8 mouse cellular contexts compared by ENCODE assay signal in the genomic region with DNA sequence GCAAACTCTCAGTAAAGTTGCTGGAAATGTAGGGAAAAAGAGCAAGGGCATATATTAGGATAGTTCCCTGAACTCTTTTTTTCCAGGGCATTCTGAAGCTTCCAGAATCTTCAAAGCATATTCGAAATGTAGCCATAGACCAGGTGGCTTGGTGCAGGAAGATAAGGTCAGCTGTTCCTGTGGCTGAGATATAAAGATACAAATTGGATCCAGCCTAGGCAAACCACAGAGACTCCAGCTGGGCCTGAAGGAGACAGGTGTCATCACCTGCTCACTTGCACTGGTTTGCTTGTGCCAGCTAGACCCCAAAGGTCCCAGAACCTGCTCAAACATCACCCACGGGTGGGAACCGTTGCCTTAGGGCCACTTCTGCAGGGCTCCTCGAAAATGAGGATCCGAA. TPM values are rescaled to one million over a fixed set of nuclear protein-coding genes. Genes with fewer than 3 reads are reported as not detected.
DNase-seq lines count a peak whose midpoint lies in the region; ATAC-seq and TF ChIP-seq lines count a peak whose summit lies in the region.

No protein-coding gene starts in this region.

- H3K4me2 ChIP-seq in CH12.LX (ENCODE audit: insufficient read depth, low read depth, poor library complexity, severe bottlenecking) = peak overlapping the region; percentile 82; the same call in 1 of the 2 replicates
- peak overlapping the region; percentile 79; the same call in 1 of the 2 replicates for H3K4me2 ChIP-seq in forebrain, embryonic 14.5 days (ENCODE audit: low read length)
- peak overlapping the region; percentile 98 for H3K4me2 ChIP-seq in liver, postnatal 0 days (ENCODE audit: low read depth, low read length)

- intact Hi-C loops in heart, adult 2 months (cut with DNase I) = loop anchor here (10.0 kb wide), 1 partner anchor 553 kb away; no protein-coding TSS in a partner anchor
- intact Hi-C loops in heart, postnatal 25 days (cut with DNase I) = loop anchor here (5.0 kb wide), 2 partner anchors 131 to 229 kb away; no protein-coding TSS in a partner anchor

- H3K27ac ChIP-seq in heart, adult 2 months = no peak overlapping the region
- no peak overlapping the region for H3K27ac ChIP-seq in CH12.LX (ENCODE audit: insufficient read depth, low read depth)
- H3K27ac ChIP-seq in forebrain, embryonic 14.5 days (ENCODE audit: low read depth, low read length) = no peak overlapping the region
- no peak overlapping the region for H3K27ac ChIP-seq in liver, postnatal 0 days (ENCODE audit: low read depth)

- no peaks in the 10 kb centered on the region for H3K27me3 ChIP-seq in heart, adult 2 months (ENCODE audit: control insufficient read depth, insufficient read depth, low read length)
- peaks cover 5% of the 10 kb centered on the region for H3K27me3 ChIP-seq in CH12.LX (replicated peaks)
- H3K27me3 ChIP-seq in forebrain, embryonic 14.5 days (replicated peaks; ENCODE audit: control insufficient read depth, insufficient read depth, low read length) = no peaks in the 10 kb centered on the region
- H3K27me3 ChIP-seq in liver, postnatal 0 days (ENCODE audit: insufficient read depth, low read length) = peaks cover 8% of the 10 kb centered on the region; the same call in 1 of the 2 replicates

- ATAC-seq in forebrain, embryonic 14.5 days = peak; percentile 0; the same call in 1 of the 2 replicates
- no peak for ATAC-seq in liver, postnatal 0 days

- H3K9ac ChIP-seq in heart, adult 2 months (ENCODE audit: low read depth, low read length) = no peak overlapping the region
- no peak overlapping the region; the same call in 1 of the 2 replicates for H3K9ac ChIP-seq in CH12.LX (ENCODE audit: insufficient read depth, low read depth)
- no peak overlapping the region for H3K9ac ChIP-seq in forebrain, embryonic 14.5 days (ENCODE audit: low read length)
- H3K9ac ChIP-seq in liver, postnatal 0 days (replicated peaks) = no peak overlapping the region

- no peaks in the 10 kb centered on the region; the same call in 1 of the 2 replicates for H3K36me3 ChIP-seq in heart, adult 2 months (ENCODE audit: control insufficient read depth, insufficient read depth, low read length)
- H3K36me3 ChIP-seq in CH12.LX (replicated peaks in 1 of 2; ENCODE audit: control insufficient read depth in 1 of 2, insufficient read depth in 1 of 2, low read length in 1 of 2) = no peaks in the 10 kb centered on the region
- H3K36me3 ChIP-seq in forebrain, embryonic 14.5 days (ENCODE audit: control insufficient read depth, insufficient read depth, low read length) = no peaks in the 10 kb centered on the region
- H3K36me3 ChIP-seq in liver, postnatal 0 days (replicated peaks; ENCODE audit: insufficient read depth, low read length) = no peaks in the 10 kb centered on the region

- in situ Hi-C loops in CH12.LX (cut with MboI; ENCODE audit: low pct_ligation_motif_present, low pct_unique_long_range_greater_than_20kb, low sequenced_read_pairs) = no loop called here

- no peak for TF ChIP-seq EP300 in heart, adult 2 months (IDR thresholded peaks at IDR 0.05; ENCODE audit: insufficient read depth, low read depth, low read length)
- no peak for TF ChIP-seq EP300 in CH12.LX (IDR thresholded peaks at IDR 0.05; ENCODE audit: low read length)
- TF ChIP-seq EP300 in liver, postnatal 0 days (IDR thresholded peaks at IDR 0.05; ENCODE audit: low read depth) = no peak

- TF ChIP-seq RAD21 in CH12.LX (IDR thresholded peaks at IDR 0.05; ENCODE audit: low read depth, low read length) = no peak

- no peaks in the 10 kb centered on the region for H3K79me2 ChIP-seq in heart, adult 2 months (replicated peaks; ENCODE audit: control insufficient read depth, insufficient read depth, low read length)
- H3K79me2 ChIP-seq in CH12.LX (replicated peaks; ENCODE audit: control insufficient read depth, extremely low read depth, insufficient read depth, poor library complexity, severe bottlenecking) = no peaks in the 10 kb centered on the region; the same call in 1 of the 2 replicates

- 78% methylated on average over 5 of the region's 5 CpGs for WGBS in heart, adult 2 months
- WGBS in forebrain, embryonic 14.5 days = 84% methylated on average over 5 of the region's 5 CpGs
- WGBS in liver, postnatal 0 days (ENCODE audit: insufficient replicate concordance) = 76% methylated on average over 5 of the region's 5 CpGs

- TF ChIP-seq CTCF in heart, adult 2 months (IDR thresholded peaks at IDR 0.05) = no peak
- no peak for TF ChIP-seq CTCF in CH12.LX (conservative IDR thresholded peaks at IDR 0.05 in 1 of 2, IDR thresholded peaks at IDR 0.05 in 1 of 2; ENCODE audit: low read depth in 2 of 2, low read length in 2 of 2)
- TF ChIP-seq CTCF in liver, postnatal 0 days (IDR thresholded peaks at IDR 0.05; ENCODE audit: low read depth) = no peak

- dilution Hi-C loops in CH12.LX (cut with MboI; ENCODE audit: extremely low pct_ligation_motif_present, extremely low pct_unique_long_range_greater_than_20kb, low sequenced_read_pairs) = no loop called here

- peak overlapping the region; percentile 81; the same call in 1 of the 2 replicates for H3K4me3 ChIP-seq in heart, adult 2 months
- no peak overlapping the region for H3K4me3 ChIP-seq in CH12.LX (replicated peaks in 1 of 3; ENCODE audit: low read depth in 2 of 3, low read length in 2 of 3, poor library complexity in 1 of 3)
- H3K4me3 ChIP-seq in forebrain, embryonic 14.5 days (ENCODE audit: low read depth, low read length) = no peak overlapping the region
- 0 out of 2 replicates have a peak overlapping the region, but pooled peaks have one; percentile 84 for H3K4me3 ChIP-seq in liver, postnatal 0 days (ENCODE audit: low read depth, low read length)

- H3K4me1 ChIP-seq in heart, adult 2 months (ENCODE audit: control insufficient read depth, insufficient read depth, low read length) = peaks cover 6% of the 10 kb centered on the region
- H3K4me1 ChIP-seq in CH12.LX (ENCODE audit: control insufficient read depth in 1 of 2, insufficient read depth in 2 of 2) = peaks cover 14 to 45% of the 10 kb centered on the region in 2 experiments
- H3K4me1 ChIP-seq in forebrain, embryonic 14.5 days (ENCODE audit: control insufficient read depth, insufficient read depth, low read length) = peaks cover 7% of the 10 kb centered on the region
- H3K4me1 ChIP-seq in liver, postnatal 0 days (ENCODE audit: insufficient read depth) = 0 out of 2 replicates have a peak, but pooled peaks cover 2% of the 10 kb centered on the region

- H3K9me3 ChIP-seq in CH12.LX (replicated peaks; ENCODE audit: low read length) = no peaks in the 10 kb centered on the region
- H3K9me3 ChIP-seq in forebrain, embryonic 14.5 days (replicated peaks; ENCODE audit: control insufficient read depth, low read length) = no peaks in the 10 kb centered on the region
- no peaks in the 10 kb centered on the region for H3K9me3 ChIP-seq in liver, postnatal 0 days (ENCODE audit: low read length)

- no peak for TF ChIP-seq POLR2A in heart, adult 2 months (IDR thresholded peaks at IDR 0.05; ENCODE audit: insufficient read depth, low read depth, low read length)
- no peak for TF ChIP-seq POLR2A in CH12.LX (IDR thresholded peaks at IDR 0.05; ENCODE audit: low read depth, low read length)

- no peak for DNase-seq in heart, adult 2 months
- no peak for DNase-seq in heart, postnatal 25 days (ENCODE audit: low spot score)
- DNase-seq in CH12.LX (ENCODE audit: extremely low read depth) = no peak
- DNase-seq in forebrain, embryonic 14.5 days (ENCODE audit: low spot score) = no peak
- no peak for DNase-seq in liver, postnatal 0 days
- no peak for DNase-seq in layer of hippocampus, adult 9-11 months
- DNase-seq in gastrocnemius, postnatal 4 days (ENCODE audit: low spot score in 2 of 2) = no peak
- DNase-seq in frontal cortex, postnatal 14 days (ENCODE audit: low spot score in 2 of 2) = no peak

TF ChIP-seq in CH12.LX, 34 proteins besides CTCF, POLR2A, EP300 and RAD21:
- TF ChIP-seq ZMIZ1 (IDR thresholded peaks at IDR 0.05; ENCODE audit: low read depth, low read length) = no peak
- no peak for TF ChIP-seq SMC3 (IDR thresholded peaks at IDR 0.05; ENCODE audit: low read depth, low read length)
- TF ChIP-seq TBP (conservative IDR thresholded peaks at IDR 0.05; ENCODE audit: low read depth, low read length) = no peak
- no peak for TF ChIP-seq MAX (IDR thresholded peaks at IDR 0.05; ENCODE audit: low read length)
- TF ChIP-seq PAX5 (IDR thresholded peaks at IDR 0.05; ENCODE audit: low read length) = no peak

RNA-seq across cellular contexts. Expression of a gene that starts 0.5 kb away (rescaled TPM):
- total RNA-seq in heart, adult 2 months (2021) = 10 to 100 TPM; 11.0 to 12.1 TPM
- polyA plus RNA-seq in heart, adult 2 months (2012; rRNA removed) = 7.7 and 16.6 TPM in 2 replicates
- 10 to 100 TPM; 12.6 to 13.5 TPM for total RNA-seq in heart, postnatal 25 days (2021)
- 10.1 and 15.6 TPM in 2 replicates for total RNA-seq in CH12.LX (2012; rRNA removed)
- 5.4 and 5.7 TPM in 2 replicates for total RNA-seq in CH12.LX (2014; rRNA removed)
- 3.4 and 4.5 TPM in 2 replicates for polyA plus RNA-seq in CH12.LX (2012; ENCODE audit: insufficient read length, low read depth)
- polyA plus RNA-seq in forebrain, embryonic 14.5 days (2014; fragmentation: Nextera tagmentation; extraction: Ambion mirVana) = 41.1 and 46.5 TPM in 2 replicates
- 1.5 and 1.9 TPM in 2 replicates for polyA plus RNA-seq in liver, postnatal 0 days (2015; fragmentation: Nextera tagmentation; extraction: Ambion mirVana)
- 10 to 100 TPM; 19.6 to 19.9 TPM for total RNA-seq in gastrocnemius, postnatal 4 days (2021)

Comparison
In these comparisons a context has a peak if more than half of its experiments do, and no peak if none do; other contexts are left out.
1. H3K4me3 ChIP-seq: peak in heart, adult 2 months (single experiment) and liver, postnatal 0 days (single experiment); none in CH12.LX (0 of 3) and forebrain, embryonic 14.5 days (single experiment).
2. Peak in every context shown above with its lines, with median percentiles within 50 percentile points of each other: H3K4me2 ChIP-seq.